Mouse (Mus musculus) heart, postnatal 25 days (tissue): ENCODE results near the gene Maz. TPM values are rescaled to one million over a fixed set of nuclear protein-coding genes. Genes with fewer than 3 reads are reported as not detected.

Source experiments
- DNase-seq: peaks from one replicate; pipeline ENCODE4 v3.0.0; 2022; ENCODE audit warnings: low spot score
- intact Hi-C: fragments of 180-260 bp; cut with DNase I; formaldehyde crosslinking; loops from one replicate; pipeline ENCODE4 v1.15.1; 2025
- microRNA-seq: library from miRNA; unstranded; fragments of <30 nt; microRNA quantifications from one replicate; pipeline ENCODE4 v1.2.0, GENCODE M21; 2022
- total RNA-seq, 2 experiments: library from RNA; stranded (reverse); gene quantifications; 2 replicates each; pipeline ENCODE4 v1.2.3; 2021

The Maz gene
- total RNA-seq, 2 experiments from 2014 or later: 66.7 to 69.1 TPM

GRCm38 (mm10) chr7:126975493-126975892, 51.3 kb downstream of the Maz start:
- intact Hi-C loops: no loop called here
- DNase-seq: peak; percentile 28

Small RNA genes lying within 50 kb of the gene (microRNA-seq; reads per million reads assigned to microRNA genes)
- not detected for gene Gm44343

Other genes with a start within 250 kb of the Maz start
- under 1 TPM; 0.34 to 0.70 TPM for gene Tbx6, start 245.6 kb downstream of the Maz start, total RNA-seq
- 10 to 100 TPM; 32.7 to 33.1 TPM for gene Ppp4c, start 234.5 kb downstream of the Maz start, total RNA-seq
- gene Fam57b, start 229.4 kb downstream of the Maz start, total RNA-seq: 10 to 100 TPM in 1 of 2 experiments, 1 to 10 TPM in 1; 8.9 to 10.4 TPM
- not detected for gene 4930451I11Rik, start 195.4 kb downstream of the Maz start, total RNA-seq
- not detected for gene Doc2a, start 179.6 kb downstream of the Maz start, total RNA-seq
- gene Hirip3, start 165.1 kb downstream of the Maz start, total RNA-seq: 1 to 10 TPM; 5.1 to 5.5 TPM
- 10 to 100 TPM; 17.7 to 18.9 TPM for gene Ino80e, start 164.7 kb downstream of the Maz start, total RNA-seq
- 10 to 100 TPM; 43.6 to 44.6 TPM for gene Taok2, start 142.3 kb downstream of the Maz start, total RNA-seq
- 10 to 100 TPM in 1 of 2 experiments, 1 to 10 TPM in 1; 7.6 to 11.5 TPM for gene Tmem219, start 104.1 kb downstream of the Maz start, total RNA-seq
- gene Kctd13, start 98.2 kb downstream of the Maz start, total RNA-seq: 1 to 10 TPM; 5.3 to 6.8 TPM
- gene Asphd1, start 77.5 kb downstream of the Maz start, total RNA-seq: not detected
- gene Sez6l2, start 76.5 kb downstream of the Maz start, total RNA-seq: 10 to 100 TPM in 1 of 2 experiments, 1 to 10 TPM in 1; 8.3 to 11.4 TPM
- gene Cdipt, start 51.1 kb downstream of the Maz start, total RNA-seq: 10 to 100 TPM; 52.0 to 56.6 TPM
- gene Cdiptos, start 50.9 kb downstream of the Maz start, total RNA-seq: under 1 TPM in 1 of 2 experiments, not detected in 1; 0.25 TPM
- gene Mvp, start 12.4 kb downstream of the Maz start, total RNA-seq: 10 to 100 TPM; 44.9 to 47.3 TPM
- gene Pagr1b, start 10.6 kb downstream of the Maz start, total RNA-seq: 1 to 10 TPM in 1 of 2 experiments, not detected in 1; 1.7 TPM
- gene Pagr1a, start 9.7 kb downstream of the Maz start, total RNA-seq: 10 to 100 TPM; 12.5 to 12.9 TPM
- gene Gm42742, start 5.9 kb downstream of the Maz start, total RNA-seq: 10 to 100 TPM; 21.5 to 22.6 TPM
- gene Prrt2, start 5.8 kb downstream of the Maz start, total RNA-seq: 1 to 10 TPM in 1 of 2 experiments, under 1 TPM in 1; 0.60 to 1.2 TPM
- gene Kif22, start 15.4 kb upstream of the Maz start, total RNA-seq: 1 to 10 TPM; 1.7 to 2.3 TPM
- not detected for gene Zg16, start 60.3 kb upstream of the Maz start, total RNA-seq
- gene AI467606, start 64.3 kb upstream of the Maz start, total RNA-seq: 1 to 10 TPM; 1.4 to 1.7 TPM
- not detected for gene Qprt, start 95.2 kb upstream of the Maz start, total RNA-seq
- gene Spn, start 110.8 kb upstream of the Maz start, total RNA-seq: under 1 TPM; 0.36 to 0.56 TPM
- 10 to 100 TPM; 35.6 to 38.1 TPM for gene Cd2bp2, start 169.0 kb upstream of the Maz start, total RNA-seq
- 10 to 100 TPM; 28.8 to 29.1 TPM for gene Tbc1d10b, start 181.4 kb upstream of the Maz start, total RNA-seq
- gene Mylpf, start 181.9 kb upstream of the Maz start, total RNA-seq: 1 to 10 TPM in 1 of 2 experiments, under 1 TPM in 1; 0.99 to 2.9 TPM
- 1 to 10 TPM; 6.0 to 7.1 TPM for gene Zfp553, start 206.0 kb upstream of the Maz start, total RNA-seq
- gene Sept1, start 206.1 kb upstream of the Maz start, total RNA-seq: 1 to 10 TPM; 3.2 to 6.7 TPM
- 10 to 100 TPM; 17.1 to 20.9 TPM for gene Zfp771, start 217.2 kb upstream of the Maz start, total RNA-seq
- gene Dctpp1, start 233.7 kb upstream of the Maz start, total RNA-seq: 10 to 100 TPM; 46.7 to 47.5 TPM
- 10 to 100 TPM; 27.8 to 30.0 TPM for gene Sephs2, start 247.0 kb upstream of the Maz start, total RNA-seq